Mouse (Mus musculus) embryonic facial prominence, embryonic 13.5 days (tissue): Measurements from ENCODE around the gene Rbm10. TPM values are rescaled to one million over a fixed set of nuclear protein-coding genes. Genes with fewer than 3 reads are reported as not detected.

Source experiments
- ATAC-seq: fragments of 200-750 bp; cut with Nextera tagmentation; 2 replicates; pipeline ENCODE4 v1.8.0; 2017; ENCODE audit warnings: low read depth; ENCODE audit not compliant: insufficient number of reproducible peaks, insufficient read depth, low FRiP score, low TSS enrichment
- H3K27ac ChIP-seq: fragments of 300-500 bp; sonication (generic); 2 replicates; pipeline ENCODE4 v1.5.1; 2015; ENCODE audit warnings: moderate library complexity, mild to moderate bottlenecking, inconsistent platforms
- H3K27me3 ChIP-seq: fragments of 300-500 bp; sonication (generic); 2 replicates; pipeline ENCODE4 v1.6.1; 2015; ENCODE audit warnings: mild to moderate bottlenecking, inconsistent platforms
- H3K36me3 ChIP-seq: fragments of 300-500 bp; sonication (generic); 2 replicates; pipeline ENCODE4 v1.6.1; 2015; ENCODE audit warnings: mild to moderate bottlenecking, inconsistent platforms
- H3K4me1 ChIP-seq: fragments of 300-500 bp; sonication (generic); 2 replicates; pipeline ENCODE4 v1.6.1; 2015; ENCODE audit warnings: inconsistent platforms
- H3K4me2 ChIP-seq: fragments of 300-500 bp; sonication (generic); 2 replicates; pipeline ENCODE4 v1.6.1; 2015; ENCODE audit warnings: moderate library complexity, mild to moderate bottlenecking, inconsistent platforms
- H3K4me3 ChIP-seq: fragments of 300-500 bp; sonication (generic); 2 replicates; pipeline ENCODE4 v1.5.1; 2015; ENCODE audit warnings: mild to moderate bottlenecking, inconsistent platforms
- H3K9ac ChIP-seq: fragments of 300-500 bp; sonication (generic); 2 replicates; pipeline ENCODE4 v1.6.1; 2015; ENCODE audit warnings: mild to moderate bottlenecking, inconsistent platforms
- H3K9me3 ChIP-seq: fragments of 300-500 bp; sonication (generic); 2 replicates; pipeline ENCODE4 v1.6.1; 2016; ENCODE audit warnings: inconsistent platforms
- WGBS: fragments of 180-500 bp; shearing (Covaris S2); methylation state at CpG from one replicate; pipeline ENCODE4 v1.1.7; 2015; ENCODE audit warnings: mixed read lengths; 5-methylcytosine and 5-hydroxymethylcytosine counted together
- polyA plus RNA-seq: library from polyadenylated mRNA; unstranded; fragments of >200 nt; fragmentation: Nextera tagmentation; extraction: Ambion mirVana; gene quantifications from 2 replicates; pipeline ENCODE4 v1.2.1, GENCODE M21; 2015

Rbm10 gene
- 66.0 and 70.1 TPM in 2 replicates for polyA plus RNA-seq

GRCm38 (mm10) chrX:20617176-20617902, at the start of gene Rbm10, which contains the start of gene Ndufb11:
Rbm10 (plus strand) TSS chrX:20617503.
Ndufb11 (minus strand) TSS chrX:20617619.
- Histone ChIP-seq H3K4me1 (peaks cover 5% of the 10 kb centered on the region; the same call in 1 of the 2 replicates), H3K9me3 (no peaks in the 10 kb centered on the region), H3K4me3 (peak within 1 kb of the TSS; percentile 57), H3K4me2 (peak within 1 kb of the TSS; percentile 61), H3K9ac (peak within 1 kb of the TSS; percentile 77), H3K27me3 (no peaks in the 10 kb centered on the region), H3K27ac (peak within 1 kb of the TSS; percentile 87), H3K36me3 (peaks cover 5% of the 10 kb centered on the region; the same call in 1 of the 2 replicates)
- WGBS = 21% methylated on average over 49 of the region's 49 CpGs
- peak; percentile 97 for ATAC-seq

GRCm38 (mm10) chrX:20571024-20571423, 46.3 kb upstream of the Rbm10 start:
- H3K4me1 ChIP-seq = no peaks in the 10 kb centered on the region
- no peak overlapping the region for H3K4me3 ChIP-seq
- H3K27ac ChIP-seq = no peak overlapping the region
- H3K9me3 ChIP-seq = no peaks in the 10 kb centered on the region
- no peaks in the 10 kb centered on the region for H3K36me3 ChIP-seq
- no peaks in the 10 kb centered on the region for H3K27me3 ChIP-seq
- 56% methylated on average over 2 of the region's 2 CpGs for WGBS
- ATAC-seq = no peak
- no peak overlapping the region for H3K4me2 ChIP-seq
- H3K9ac ChIP-seq = no peak overlapping the region

- H3K4me2 ChIP-seq = no peak overlapping the region
- H3K9ac ChIP-seq = no peak overlapping the region
- H3K9me3 ChIP-seq = no peaks in the 10 kb centered on the region
- ATAC-seq = no peak
- H3K27me3 ChIP-seq = no peaks in the 10 kb centered on the region
- H3K27ac ChIP-seq = no peak overlapping the region
- H3K4me3 ChIP-seq = no peak overlapping the region
- H3K36me3 ChIP-seq = no peaks in the 10 kb centered on the region
- H3K4me1 ChIP-seq = no peaks in the 10 kb centered on the region
- WGBS = 70% methylated on average over 9 of the region's 9 CpGs
These were observed 44.6 kb upstream of the Rbm10 start for GRCm38 (mm10) chrX:20572683-20573082.

DNA sequence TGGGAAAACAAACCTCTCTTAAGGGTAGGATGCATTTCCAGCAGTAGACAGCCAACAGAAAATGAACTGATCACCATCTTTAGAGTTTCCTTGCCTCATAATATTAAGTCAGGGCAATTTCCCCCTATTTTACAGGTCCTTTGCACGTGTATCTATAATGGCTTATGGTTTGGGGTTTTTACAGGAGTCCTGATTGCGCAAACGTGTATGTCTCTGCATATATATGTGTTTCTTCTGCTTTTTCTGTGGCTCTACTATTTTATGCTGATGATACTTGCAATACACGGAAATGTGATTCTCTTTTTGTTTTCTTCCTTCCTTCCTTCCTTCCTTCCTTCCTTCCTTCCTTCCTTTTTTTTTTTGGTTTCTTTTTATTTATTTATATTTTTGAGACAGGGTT, 43.4 kb upstream of the Rbm10 start:
- Histone ChIP-seq H3K9ac (no peak overlapping the region), H3K4me3 (no peak overlapping the region), H3K9me3 (no peaks in the 10 kb centered on the region), H3K27ac (no peak overlapping the region), H3K4me1 (no peaks in the 10 kb centered on the region), H3K4me2 (no peak overlapping the region), H3K36me3 (no peaks in the 10 kb centered on the region), H3K27me3 (no peaks in the 10 kb centered on the region)
- ATAC-seq = no peak
- WGBS = 84% methylated on average over 4 of the region's 4 CpGs

GRCm38 (mm10) chrX:20587968-20588367, 29.3 kb upstream of the Rbm10 start:
- Histone ChIP-seq H3K9ac (no peak overlapping the region), H3K27me3 (no peaks in the 10 kb centered on the region), H3K4me2 (no peak overlapping the region), H3K9me3 (no peaks in the 10 kb centered on the region), H3K27ac (no peak overlapping the region), H3K36me3 (no peaks in the 10 kb centered on the region), H3K4me3 (no peak overlapping the region), H3K4me1 (no peaks in the 10 kb centered on the region)
- WGBS = 27% methylated on average over 4 of the region's 4 CpGs
- ATAC-seq = no peak

DNA sequence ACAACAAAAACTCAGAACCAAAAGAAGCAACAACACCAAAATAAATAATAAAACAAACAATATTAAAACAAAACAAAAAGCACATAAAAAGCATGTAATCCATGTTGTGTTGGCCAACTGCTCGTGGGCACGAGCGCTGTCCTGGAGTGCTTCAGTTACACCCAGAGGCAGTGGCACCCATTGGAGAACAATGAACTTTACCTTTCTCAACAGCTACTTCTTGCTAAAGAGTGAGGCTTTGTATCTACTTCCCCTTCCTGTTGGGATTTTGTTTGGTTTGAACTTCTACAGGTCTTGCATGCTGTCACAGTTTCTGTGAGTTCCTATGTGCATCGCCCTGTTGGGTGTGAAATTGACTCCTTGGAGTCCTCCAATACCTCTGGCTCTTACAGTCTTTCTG, 8.8 kb upstream of the Rbm10 start:
- no peaks in the 10 kb centered on the region for H3K27me3 ChIP-seq
- H3K4me1 ChIP-seq = no peaks in the 10 kb centered on the region
- no peak overlapping the region for H3K9ac ChIP-seq
- no peak overlapping the region for H3K4me2 ChIP-seq
- no peak for ATAC-seq
- H3K36me3 ChIP-seq = no peaks in the 10 kb centered on the region
- no peak overlapping the region for H3K4me3 ChIP-seq
- H3K9me3 ChIP-seq = no peaks in the 10 kb centered on the region
- WGBS = 89% methylated on average over 4 of the region's 4 CpGs
- no peak overlapping the region for H3K27ac ChIP-seq

- H3K4me3 ChIP-seq = peak overlapping the region; percentile 57
- WGBS = 30% methylated on average over 17 of the region's 17 CpGs
- H3K9ac ChIP-seq = peak overlapping the region; percentile 77
- no peaks in the 10 kb centered on the region for H3K27me3 ChIP-seq
- H3K36me3 ChIP-seq = peaks cover 5% of the 10 kb centered on the region; the same call in 1 of the 2 replicates
- no peaks in the 10 kb centered on the region for H3K9me3 ChIP-seq
- no peak for ATAC-seq
- H3K4me1 ChIP-seq = peaks cover 5% of the 10 kb centered on the region; the same call in 1 of the 2 replicates
- H3K27ac ChIP-seq = peak overlapping the region; percentile 87
- H3K4me2 ChIP-seq = peak overlapping the region; percentile 60
These were observed 485 bp upstream of the Rbm10 start for GRCm38 (mm10) chrX:20616861-20617175.

- 23% methylated on average over 31 of the region's 31 CpGs for WGBS
- Histone ChIP-seq H3K27ac (peak overlapping the region; percentile 87), H3K36me3 (peaks cover 5% of the 10 kb centered on the region; the same call in 1 of the 2 replicates), H3K4me1 (peaks cover 5% of the 10 kb centered on the region; the same call in 1 of the 2 replicates), H3K4me3 (peak overlapping the region; percentile 57), H3K9ac (peak overlapping the region; percentile 77), H3K4me2 (peak overlapping the region; percentile 61), H3K9me3 (no peaks in the 10 kb centered on the region), H3K27me3 (no peaks in the 10 kb centered on the region)
- ATAC-seq = peak; percentile 66
These were observed 648 bp downstream of the Rbm10 start for GRCm38 (mm10) chrX:20617903-20618399.

GRCm38 (mm10) chrX:20638141-20638540, 20.8 kb downstream of the Rbm10 start:
- H3K36me3 ChIP-seq = peaks cover 70% of the 10 kb centered on the region
- 92% methylated on average over 2 of the region's 2 CpGs for WGBS
- ATAC-seq = no peak
- no peak overlapping the region for H3K9ac ChIP-seq
- H3K27ac ChIP-seq = no peak overlapping the region
- no peak overlapping the region for H3K4me3 ChIP-seq
- H3K9me3 ChIP-seq = no peaks in the 10 kb centered on the region
- no peak overlapping the region for H3K4me2 ChIP-seq
- no peaks in the 10 kb centered on the region for H3K27me3 ChIP-seq
- no peaks in the 10 kb centered on the region for H3K4me1 ChIP-seq

GRCm38 (mm10) chrX:20644780-20645179, 27.5 kb downstream of the Rbm10 start:
- H3K27me3 ChIP-seq = no peaks in the 10 kb centered on the region
- peaks cover 67% of the 10 kb centered on the region for H3K36me3 ChIP-seq
- H3K27ac ChIP-seq = no peak overlapping the region
- WGBS = 82% methylated on average over 5 of the region's 5 CpGs
- no peak overlapping the region for H3K9ac ChIP-seq
- no peak overlapping the region for H3K4me2 ChIP-seq
- no peak for ATAC-seq
- H3K9me3 ChIP-seq = no peaks in the 10 kb centered on the region
- H3K4me1 ChIP-seq = no peaks in the 10 kb centered on the region
- H3K4me3 ChIP-seq = no peak overlapping the region

DNA sequence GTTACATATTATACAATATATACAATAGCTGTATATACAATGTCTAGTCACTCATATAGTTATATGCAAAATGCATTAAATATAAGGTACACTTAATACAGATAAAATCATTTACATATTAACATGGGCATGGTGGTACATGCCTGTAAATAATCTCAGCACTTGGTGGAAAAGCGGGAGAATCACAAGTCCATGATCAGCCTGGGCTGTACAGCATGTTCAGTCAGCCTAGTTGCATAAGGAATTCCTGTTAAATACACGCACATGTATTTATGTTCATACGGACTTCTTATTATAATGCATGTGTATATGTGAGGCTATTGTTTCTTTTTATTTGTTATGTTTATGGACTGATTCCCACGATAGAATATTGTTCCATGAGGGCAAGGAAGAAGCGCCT, 40.3 kb downstream of the Rbm10 start:
- 34% methylated on average over 5 of the region's 5 CpGs for WGBS

DNA sequence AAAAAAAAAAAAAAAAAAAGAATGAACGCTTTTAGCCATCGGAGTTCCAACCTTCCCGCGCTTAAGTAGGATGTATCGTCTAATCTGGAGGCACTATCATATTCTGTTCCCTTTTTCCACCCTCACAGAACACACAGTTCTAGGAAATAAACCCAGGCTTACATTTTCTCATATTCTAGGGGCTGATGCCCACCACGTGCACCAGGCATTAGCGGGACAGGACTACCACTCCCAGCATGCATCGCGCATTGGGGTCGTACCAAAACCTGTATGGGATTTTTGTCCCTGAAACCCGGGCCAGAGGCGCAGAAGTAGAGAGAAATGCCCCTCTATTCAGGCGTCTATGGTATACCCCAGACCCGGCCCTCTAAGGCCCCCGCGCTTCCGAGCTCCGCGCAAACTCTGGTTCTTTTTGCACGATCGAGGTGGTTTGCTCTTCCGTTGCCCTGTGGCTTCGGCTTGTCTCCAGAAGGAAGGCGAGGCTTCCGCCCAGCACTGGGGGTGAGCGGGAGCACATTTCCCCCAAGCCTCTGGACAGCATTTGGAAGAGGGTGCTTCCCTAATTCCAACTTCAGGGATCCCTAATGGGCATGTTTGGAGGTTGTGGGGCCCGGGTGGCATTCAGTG, 40.8 kb downstream of the Rbm10 start, which contains the start of gene Uba1:
TSS of gene Uba1 (plus strand) at position 301 of the 627 bp plus-strand sequence.
- Histone ChIP-seq H3K27ac (peak within 1 kb of the TSS; percentile 75), H3K4me2 (peak within 1 kb of the TSS; percentile 73), H3K27me3 (no peaks in the 10 kb centered on the region), H3K9me3 (no peaks in the 10 kb centered on the region), H3K36me3 (no peaks in the 10 kb centered on the region), H3K4me1 (no peaks in the 10 kb centered on the region), H3K4me3 (peak within 1 kb of the TSS; percentile 52), H3K9ac (peak within 1 kb of the TSS; percentile 69)
- ATAC-seq = peak; percentile 89
- 20% methylated on average over 27 of the region's 27 CpGs for WGBS

More for the DNA sequence above, 40.3 kb downstream of the Rbm10 start:
- no peak for ATAC-seq
- Histone ChIP-seq H3K4me2 (peak overlapping the region; percentile 73), H3K4me3 (peak overlapping the region; percentile 52), H3K9ac (no peak overlapping the region), H3K27ac (no peak overlapping the region), H3K36me3 (no peaks in the 10 kb centered on the region), H3K4me1 (no peaks in the 10 kb centered on the region), H3K9me3 (no peaks in the 10 kb centered on the region), H3K27me3 (no peaks in the 10 kb centered on the region)
